ENCODE assay signal across 17 mouse cellular contexts in genomic region chr2:104732033-104732444, GRCm38 (mm10). TPM values are rescaled to one million over a fixed set of nuclear protein-coding genes. Genes with fewer than 3 reads are reported as not detected.
DNase-seq lines count a peak whose midpoint lies in the region; ATAC-seq and TF ChIP-seq lines count a peak whose summit lies in the region.
"Had no signal": no experiment of that assay in that cellular context is flagged by ENCODE, and none has a peak within 500 bp of the region (broad histone marks: within the 10 kb centered on the region; RNA-seq: fewer than 3 reads in every experiment).

No protein-coding gene starts in this region.

- ATAC-seq in monocyte, adult 5-6 weeks (replicated peaks; ENCODE audit: insufficient number of reproducible peaks, low FRiP score, low TSS enrichment, poor library complexity, severe bottlenecking), result peak; percentile 67

- no peak for DNase-seq in lung, adult 2 months
- DNase-seq in lung, postnatal 25 days (ENCODE audit: low spot score), result no peak
- peak; percentile 17 for DNase-seq in ES-CJ7 (ENCODE audit: low read depth, low spot score)
- DNase-seq in cerebellum, postnatal 36 days, result no peak
- DNase-seq in thymus, postnatal 4 days, result no peak
- DNase-seq in cerebellum, postnatal 14 days, result no peak
- DNase-seq: cerebellum, adult 11 months; right cerebral cortex, postnatal 14 days; thymus, postnatal 14 days had no signal

- peak overlapping the region; percentile 96 for H3K27ac ChIP-seq in bone marrow macrophage, adult 2 months (ENCODE audit: insufficient read depth, low read depth, low read length)

- H3K4me1 ChIP-seq in lung, adult 2 months (ENCODE audit: control insufficient read depth, insufficient read depth, low read length), result no peaks in the 10 kb centered on the region
- peaks cover 16% of the 10 kb centered on the region for H3K4me1 ChIP-seq in bone marrow macrophage, adult 2 months (ENCODE audit: control insufficient read depth, insufficient read depth, low read length)

- 55% methylated on average over 9 of the region's 9 CpGs for WGBS in lung, adult 2 months

- no peak for TF ChIP-seq POLR2A in lung, adult 2 months (IDR thresholded peaks at IDR 0.05; ENCODE audit: borderline replicate concordance, extremely low read depth, low read depth, low read length)
- no peak for TF ChIP-seq POLR2A in bone marrow macrophage, adult 2 months (IDR thresholded peaks at IDR 0.05; ENCODE audit: borderline replicate concordance, low read depth, low read length)

- peak overlapping the region; percentile 29 for H3K4me3 ChIP-seq in lung, adult 2 months (replicated peaks; ENCODE audit: extremely low read depth, low read depth, low read length)
- H3K4me3 ChIP-seq in bone marrow macrophage, adult 2 months (ENCODE audit: insufficient read depth, low read length), result peak overlapping the region; percentile 64

- no peak for TF ChIP-seq CTCF in lung, adult 2 months (IDR thresholded peaks at IDR 0.05; ENCODE audit: insufficient read depth, low read length)
- TF ChIP-seq CTCF in bone marrow macrophage, adult 2 months (IDR thresholded peaks at IDR 0.05; ENCODE audit: low read depth, low read length), result no peak

RNA-seq across cellular contexts. Expression of gene Depdc7, which starts 10.6 kb away (rescaled TPM):
- polyA plus RNA-seq in lung, adult 2 months (2012; rRNA removed), result 1.1 and 1.7 TPM in 2 replicates
- polyA plus RNA-seq in bone marrow macrophage, adult 2 months (2012; ENCODE audit: insufficient read depth, insufficient read length, missing spikeins), result 13.1 and 14.4 TPM in 2 replicates
- 0.75 to 3.1 TPM (median 0.87 TPM) in 3 replicates for total RNA-seq in monocyte, adult 5-6 weeks (2017)

RNA-seq across cellular contexts. Expression of gene Pin1rt1, which starts 15.9 kb away (rescaled TPM):
- not detected in 2 replicates for polyA plus RNA-seq in lung, adult 2 months (2012; rRNA removed)
- polyA plus RNA-seq in bone marrow macrophage, adult 2 months (2012; ENCODE audit: insufficient read depth, insufficient read length, missing spikeins), result not detected in 2 replicates
- not detected in 3 replicates for total RNA-seq in monocyte, adult 5-6 weeks (2017)
- total RNA-seq: heart, postnatal 10 days; left cerebral cortex, postnatal 10 days had no signal
- polyA plus RNA-seq: embryonic facial prominence, embryonic 11.5 days; frontal cortex, adult 2 months; kidney, embryonic 16.5 days; neural tube, embryonic 11.5 days had no signal

RNA-seq across cellular contexts. Expression of gene Tcp11l1, which starts 20.1 kb away (rescaled TPM):
- 4.7 and 5.1 TPM in 2 replicates for polyA plus RNA-seq in lung, adult 2 months (2012; rRNA removed)
- 21.9 and 22.0 TPM in 2 replicates for polyA plus RNA-seq in bone marrow macrophage, adult 2 months (2012; ENCODE audit: insufficient read depth, insufficient read length, missing spikeins)
- 2.6 to 5.0 TPM (median 3.4 TPM) in 3 replicates for total RNA-seq in monocyte, adult 5-6 weeks (2017)
